Mouse (Mus musculus) embryo, embryonic 10.5 days (tissue): ENCODE measurements around the gene Pdzd9.
"Not testable (repeated sequence)": the region's sequence is repeated elsewhere in the genome, so short reads cannot be mapped to it uniquely, and the experiment has no call there.

Experiments
- DNase-seq: peaks from one replicate; pipeline ENCODE4 v3.0.0-alpha.2; 2015; ENCODE audit warnings: low spot score

Gene Pdzd9

DNA sequence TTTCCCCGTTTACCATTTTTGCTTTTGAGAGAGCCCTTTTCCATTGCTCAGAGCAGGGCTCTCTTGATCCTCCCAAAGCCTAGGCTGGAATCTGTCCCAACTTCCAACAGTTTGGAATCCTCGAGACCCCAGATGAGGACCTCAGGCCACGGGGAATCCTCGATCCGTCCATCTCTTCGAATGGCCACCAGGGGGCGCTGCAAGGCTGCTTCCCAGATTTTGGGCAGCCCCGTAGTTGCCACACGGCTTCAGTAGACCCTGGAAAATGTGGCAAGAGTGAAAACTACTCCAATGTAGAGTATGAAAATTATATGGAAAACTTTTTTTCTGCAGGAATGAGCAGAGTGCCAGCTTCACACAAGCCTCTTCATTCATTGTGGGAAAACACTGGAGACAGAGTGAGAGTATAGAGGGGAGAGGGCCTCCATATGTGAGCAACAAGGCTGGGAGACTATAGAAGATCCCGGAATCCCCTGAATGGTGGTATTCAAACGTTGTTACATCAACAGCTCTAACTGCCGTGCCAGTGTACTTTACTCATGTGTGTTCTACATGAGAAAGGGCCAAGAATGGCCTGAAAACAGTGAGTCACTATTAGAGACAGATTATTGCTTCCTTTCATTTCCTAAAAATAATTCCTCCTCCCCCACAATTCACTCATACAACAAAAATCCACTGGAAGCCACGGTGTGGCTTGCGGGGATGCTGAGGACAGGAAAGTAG is at the start of gene Pdzd9:
Gene Pdzd9 (minus strand): TSS at position 191 of the 723 bp plus-strand sequence.
- peak; percentile 86 for DNase-seq

DNA sequence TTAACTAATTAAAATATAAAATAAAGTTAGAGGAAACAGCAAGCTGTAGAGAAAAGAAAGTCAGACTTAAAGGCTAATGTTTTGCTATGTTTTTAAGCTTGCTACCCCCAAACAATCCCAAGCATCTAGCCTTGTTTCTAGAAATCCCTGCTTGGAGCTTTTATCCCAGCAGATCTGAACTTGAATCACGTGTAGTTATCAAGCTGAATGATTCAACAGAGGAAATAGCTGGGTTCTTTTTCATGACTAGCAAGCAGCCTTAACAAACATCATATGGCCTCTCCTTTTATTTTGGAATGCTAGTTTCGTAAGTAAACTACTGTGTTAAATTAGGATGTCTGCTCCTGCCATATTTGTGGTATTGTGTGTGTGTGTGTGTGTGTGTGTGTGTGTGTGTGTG is 47.1 kb upstream of the Pdzd9 start:
- DNase-seq: no peak

DNA sequence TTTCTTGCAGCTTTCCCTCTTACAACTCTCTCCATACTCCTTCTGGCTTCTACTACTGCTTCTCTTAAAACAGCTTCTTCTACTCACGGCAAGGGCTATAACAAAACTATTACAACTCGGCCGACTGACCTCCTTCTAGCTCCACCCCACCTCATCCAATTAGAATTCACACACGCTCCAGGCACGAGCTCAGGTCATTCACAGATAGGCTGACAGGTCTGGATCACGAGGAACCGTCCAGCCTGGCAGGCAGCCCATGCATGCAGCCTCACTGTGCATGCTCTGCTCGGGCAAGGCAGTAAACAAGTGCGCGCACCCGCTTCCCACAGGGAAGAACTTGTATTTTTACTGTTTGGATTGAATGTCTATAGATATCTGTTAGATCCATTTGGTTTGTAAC is 43.8 kb upstream of the Pdzd9 start:
- not testable (repeated sequence) for DNase-seq

DNA sequence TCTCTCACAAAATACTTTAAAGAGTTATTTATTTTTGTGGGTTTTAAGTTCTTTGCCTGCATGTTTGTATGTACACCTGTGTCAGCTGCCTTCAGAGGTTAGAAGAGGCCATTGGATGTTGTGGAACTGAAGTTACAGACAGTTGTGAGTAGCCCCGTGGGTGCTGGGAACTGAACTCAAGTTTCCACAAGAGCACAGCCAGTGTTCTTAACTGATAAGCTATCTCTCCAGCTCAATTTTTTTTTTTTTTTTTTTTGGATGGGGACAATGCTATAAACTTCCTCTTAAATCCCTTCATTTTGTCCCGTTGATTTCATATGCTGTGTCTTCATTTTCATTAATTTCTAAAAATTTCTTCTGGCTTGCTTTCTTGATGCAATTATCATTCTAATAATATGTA is 43.1 kb upstream of the Pdzd9 start:
- no peak for DNase-seq

DNA sequence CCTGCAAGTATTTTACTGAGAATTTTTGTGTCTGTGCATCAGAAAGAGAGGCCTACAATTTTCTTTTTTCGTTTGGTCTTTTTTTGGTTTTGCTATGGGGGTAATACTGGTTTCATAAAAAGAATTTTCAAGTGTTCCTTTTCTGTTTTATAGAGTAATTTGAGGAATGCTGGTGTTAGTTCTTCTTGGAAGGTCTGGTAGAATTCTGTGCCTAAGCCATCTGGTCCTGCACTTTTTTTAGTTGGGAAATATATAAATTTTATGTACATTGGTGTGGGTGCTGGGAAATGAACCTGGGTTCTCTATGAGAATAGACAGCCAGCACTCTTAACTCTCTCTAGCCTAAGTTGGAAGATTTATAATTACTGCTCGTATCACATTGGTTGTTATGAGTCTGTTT is 41.9 kb upstream of the Pdzd9 start:
- no peak for DNase-seq

DNA sequence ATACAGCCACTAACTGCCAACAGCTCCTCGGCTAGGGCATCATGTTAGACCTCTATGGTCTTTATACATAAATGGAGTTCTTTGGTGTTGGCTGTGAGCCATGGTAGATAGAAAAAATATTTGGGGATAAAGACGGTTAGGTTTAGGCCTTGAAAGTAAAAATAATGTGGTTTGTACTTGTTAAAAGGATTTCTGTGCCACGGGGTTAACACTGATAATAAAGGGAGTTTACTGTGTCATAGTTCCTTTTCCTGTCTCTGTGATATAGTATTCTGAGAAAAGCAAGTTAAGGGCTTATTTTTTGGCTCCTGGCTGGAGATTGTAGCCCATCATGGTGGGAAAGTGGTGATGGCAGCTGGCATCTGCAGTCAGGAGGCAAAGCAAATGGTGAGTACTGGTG is 33.7 kb upstream of the Pdzd9 start:
- no peak for DNase-seq

DNA sequence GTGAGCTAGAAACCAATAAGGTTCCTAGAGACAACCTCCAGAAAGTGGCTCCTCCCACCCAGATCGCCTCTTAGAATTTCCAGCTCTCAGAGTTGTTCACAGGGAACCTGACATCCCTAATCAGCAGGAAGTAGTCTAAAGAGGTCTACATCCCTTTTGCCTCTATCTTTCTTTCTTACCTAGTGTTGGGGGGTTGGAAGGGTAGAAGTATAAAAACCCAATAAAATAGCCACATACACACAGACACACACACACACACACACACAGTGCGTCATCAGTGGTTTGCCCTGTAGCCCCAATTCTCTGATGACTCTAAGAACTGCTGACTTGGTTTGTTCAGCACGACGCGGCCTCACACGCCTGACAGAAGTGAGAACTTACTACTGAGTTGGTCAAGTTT is 29.4 kb upstream of the Pdzd9 start:
- no peak for DNase-seq

DNA sequence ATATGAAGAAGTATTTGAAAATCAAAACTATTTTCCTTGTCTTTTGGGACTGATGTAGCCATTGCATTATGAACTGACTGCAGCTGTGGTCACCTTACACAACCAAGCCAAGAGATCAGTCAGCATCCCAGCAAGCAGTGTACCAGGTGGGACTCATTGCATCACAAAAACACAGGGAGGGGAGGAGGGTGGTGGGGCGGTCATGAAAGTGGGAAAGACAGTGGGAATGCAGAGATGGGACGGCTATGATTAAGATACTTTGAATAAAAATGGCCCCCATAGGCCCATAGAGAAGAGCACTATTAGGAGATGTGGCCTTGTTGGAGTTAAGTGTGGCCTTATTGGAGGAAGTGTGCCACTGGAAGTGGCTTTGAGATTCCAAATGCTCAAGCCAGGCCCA is 26.2 kb upstream of the Pdzd9 start:
- DNase-seq: no peak

DNA sequence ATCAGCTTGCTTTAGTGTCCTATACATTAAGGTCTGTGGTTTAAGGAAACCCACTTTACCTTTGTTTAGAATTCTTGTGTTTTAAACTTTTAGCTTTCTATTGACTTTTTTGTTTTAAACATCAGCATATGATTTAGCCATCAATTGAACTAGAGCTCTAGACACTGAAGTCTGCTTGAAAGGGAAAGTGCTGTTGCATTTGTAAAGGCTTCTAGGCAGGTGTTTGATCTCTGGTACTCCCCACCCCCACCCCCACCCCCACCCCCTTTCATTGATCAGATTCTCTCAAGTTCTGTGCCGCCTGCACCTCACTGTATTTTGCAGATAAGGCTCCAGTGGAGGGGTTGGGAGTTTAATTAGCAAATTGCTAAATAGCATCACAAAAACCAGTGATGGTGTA is 25.5 kb upstream of the Pdzd9 start:
- DNase-seq: no peak

DNA sequence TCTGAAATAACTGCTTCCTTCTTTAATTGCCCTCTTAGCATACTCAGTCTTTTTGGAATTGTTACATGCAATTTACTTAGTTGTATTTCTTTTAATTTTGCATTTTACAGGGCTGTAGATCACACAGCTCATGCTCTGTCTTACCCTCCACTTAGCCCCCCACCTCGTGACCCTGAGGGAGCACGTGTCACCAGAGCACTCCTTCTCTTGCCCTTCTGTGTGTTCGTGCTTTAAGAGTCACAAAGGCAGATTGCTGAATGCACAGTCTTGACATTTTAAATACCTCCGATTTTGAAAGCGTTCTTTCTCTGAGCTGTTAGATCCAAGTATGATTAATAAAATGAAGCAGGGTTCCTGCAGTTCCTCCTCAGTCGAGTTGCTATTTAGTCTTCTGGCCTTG is 25.1 kb upstream of the Pdzd9 start:
- peak; percentile 5 for DNase-seq

DNA sequence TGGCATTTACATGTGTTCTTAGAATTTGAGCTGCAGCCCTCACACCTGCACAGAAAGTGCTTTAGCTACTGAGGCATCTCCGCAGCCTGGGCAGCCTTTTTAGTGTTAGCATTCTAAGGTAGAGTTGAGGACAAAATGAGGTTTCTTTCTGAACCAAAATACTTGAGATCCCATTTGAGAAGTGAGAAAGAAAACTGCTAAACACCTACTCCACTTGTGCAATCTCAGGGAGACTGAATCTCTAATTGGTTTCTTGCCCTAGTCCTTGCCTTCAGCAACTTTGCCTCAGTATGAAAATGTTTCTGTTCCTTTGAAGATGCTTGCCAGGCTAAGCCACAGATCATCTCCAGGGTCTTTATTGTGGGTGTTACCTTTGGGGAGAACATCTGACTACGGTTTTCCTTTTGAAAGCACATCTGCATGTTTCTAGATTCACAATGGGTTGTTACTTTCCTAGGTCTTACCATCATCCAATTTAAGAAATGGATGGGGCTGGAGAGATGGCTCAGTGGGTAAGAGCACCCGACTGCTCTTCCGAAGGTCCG is 23.8 kb upstream of the Pdzd9 start:
- DNase-seq: no peak

DNA sequence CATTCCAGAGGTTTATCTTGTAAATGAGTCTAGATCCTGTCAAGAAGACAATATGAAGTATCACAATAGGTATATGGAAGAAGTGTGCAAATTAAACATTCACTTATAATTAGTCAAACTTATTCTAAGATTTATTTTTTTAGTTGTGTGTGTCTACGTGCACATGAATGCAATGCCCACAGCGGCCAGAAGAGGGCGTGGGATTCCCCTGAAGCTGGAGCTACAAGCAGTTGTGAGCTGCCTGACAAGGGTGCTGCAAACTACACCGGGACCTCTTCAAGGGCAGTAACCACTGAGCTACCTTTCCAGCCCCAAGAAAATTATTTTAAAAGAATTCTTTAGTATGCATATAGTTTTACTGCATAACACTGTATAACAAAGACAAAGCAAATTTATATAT is 20.5 kb upstream of the Pdzd9 start:
- DNase-seq: peak; percentile 19

DNA sequence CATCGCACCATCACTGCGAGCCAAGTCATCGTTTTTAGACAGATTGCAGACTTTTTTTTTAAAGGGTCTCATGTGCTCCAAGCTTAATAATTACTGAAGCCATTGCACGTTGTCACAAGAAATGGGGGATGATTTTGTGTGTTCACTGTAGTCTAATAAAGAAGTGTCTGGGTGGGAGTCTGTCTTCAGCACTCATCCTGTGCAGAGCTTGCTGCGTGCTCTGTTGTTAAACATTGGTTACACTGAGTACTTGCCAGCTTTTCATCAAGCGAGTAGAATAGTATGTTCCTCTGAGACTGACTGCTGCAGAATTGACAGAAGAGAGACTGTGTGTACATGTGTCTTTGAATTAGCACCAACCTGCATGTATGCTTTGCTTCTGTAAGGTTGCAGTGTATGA is 15.1 kb upstream of the Pdzd9 start:
- no peak for DNase-seq

DNA sequence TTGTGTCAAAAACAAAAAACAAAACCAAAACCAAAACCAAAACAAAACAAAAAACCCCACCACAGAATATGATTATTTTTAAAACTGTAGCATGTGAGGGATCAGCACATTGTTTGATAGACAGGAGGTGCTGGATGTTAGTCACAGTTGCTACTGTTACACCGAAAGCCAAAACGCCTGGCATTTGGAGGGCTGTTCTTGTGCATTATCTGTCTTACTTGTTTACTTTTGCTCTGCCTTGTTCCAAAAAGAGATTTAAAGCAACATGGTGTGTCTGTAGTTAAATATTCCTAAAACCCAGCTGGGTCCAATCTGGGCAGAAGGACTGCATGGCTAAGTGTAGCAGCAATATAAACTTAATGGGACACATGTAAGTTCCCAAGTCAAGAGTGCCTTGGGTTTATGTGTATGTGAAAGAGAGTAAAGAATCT is 14.6 kb upstream of the Pdzd9 start:
- no peak for DNase-seq

DNA sequence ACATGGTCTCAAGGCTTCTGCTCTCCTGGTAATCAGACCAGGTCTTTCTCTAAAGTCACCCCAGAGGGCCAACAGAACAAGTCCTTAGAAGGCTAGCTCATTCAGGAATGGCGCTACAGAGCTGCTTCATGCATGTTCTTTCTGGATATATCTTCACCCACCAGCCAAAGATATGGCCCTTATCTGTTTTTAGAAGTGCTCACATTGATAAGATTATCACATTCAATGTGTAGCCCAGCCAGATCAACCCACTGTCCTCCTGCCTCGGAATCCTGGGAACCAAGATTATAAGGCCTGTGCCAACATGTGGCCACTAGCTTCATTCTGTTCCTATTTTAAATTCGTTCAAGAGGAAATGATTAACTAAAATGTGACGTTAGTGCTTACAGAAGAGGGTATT is 11.9 kb upstream of the Pdzd9 start:
- no peak for DNase-seq

DNA sequence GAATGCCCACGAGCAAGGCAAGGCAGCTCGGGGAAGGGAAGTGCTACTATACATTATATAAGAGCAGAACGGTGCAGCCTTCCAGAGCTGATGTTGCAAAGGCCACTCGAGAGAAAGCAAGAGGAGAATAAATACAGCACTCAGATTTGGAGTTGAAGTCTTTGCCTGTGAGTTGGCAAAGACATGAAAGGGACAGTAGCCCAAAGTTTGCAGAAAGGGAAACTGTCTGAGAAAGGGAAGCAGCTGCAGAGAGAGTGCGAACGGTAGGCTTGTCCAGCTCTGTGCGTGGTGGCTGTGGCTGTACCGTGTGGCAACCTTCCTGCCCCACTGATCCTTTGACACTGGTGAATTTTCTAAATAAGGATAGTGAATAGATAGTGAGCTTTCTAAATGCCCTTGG is 8.9 kb upstream of the Pdzd9 start:
- DNase-seq: peak; percentile 3

DNA sequence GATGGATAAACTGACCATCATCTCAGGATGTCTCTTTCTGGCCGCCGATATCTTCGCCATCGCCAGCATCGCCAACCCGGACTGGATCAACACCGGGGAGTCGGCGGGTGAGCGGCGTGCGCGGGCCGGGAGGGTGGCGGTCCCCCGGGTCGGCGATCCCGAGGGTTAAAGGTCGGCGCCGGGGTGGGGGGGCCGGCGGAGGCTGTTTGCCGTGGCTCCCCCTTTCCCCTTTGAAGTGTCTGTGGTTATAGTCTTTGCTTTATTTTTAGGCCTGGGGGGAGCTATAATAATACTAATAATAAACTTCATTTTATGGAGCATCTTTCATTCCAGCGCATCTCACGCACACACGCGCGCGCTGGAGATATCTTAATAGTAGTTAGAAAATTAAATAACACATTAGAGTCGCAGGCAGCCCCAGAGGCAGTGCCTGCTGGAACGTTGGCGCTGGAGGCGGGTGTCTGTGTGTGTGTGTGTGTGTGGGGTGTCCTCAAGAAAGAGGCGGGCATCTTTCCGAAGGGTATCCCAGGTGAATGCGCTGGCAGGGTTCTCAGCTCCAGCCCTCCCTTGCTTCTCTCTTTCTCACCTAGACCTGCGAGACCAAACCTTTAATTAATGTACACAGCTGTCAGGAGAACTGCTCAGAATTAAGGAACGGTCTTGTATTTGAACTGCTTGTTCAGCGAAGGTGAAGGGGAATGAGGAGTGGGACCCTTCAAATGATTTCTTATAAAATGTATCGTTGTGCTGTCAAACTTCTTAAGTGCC is 7.8 kb upstream of the Pdzd9 start:
- DNase-seq: peak; percentile 51

DNA sequence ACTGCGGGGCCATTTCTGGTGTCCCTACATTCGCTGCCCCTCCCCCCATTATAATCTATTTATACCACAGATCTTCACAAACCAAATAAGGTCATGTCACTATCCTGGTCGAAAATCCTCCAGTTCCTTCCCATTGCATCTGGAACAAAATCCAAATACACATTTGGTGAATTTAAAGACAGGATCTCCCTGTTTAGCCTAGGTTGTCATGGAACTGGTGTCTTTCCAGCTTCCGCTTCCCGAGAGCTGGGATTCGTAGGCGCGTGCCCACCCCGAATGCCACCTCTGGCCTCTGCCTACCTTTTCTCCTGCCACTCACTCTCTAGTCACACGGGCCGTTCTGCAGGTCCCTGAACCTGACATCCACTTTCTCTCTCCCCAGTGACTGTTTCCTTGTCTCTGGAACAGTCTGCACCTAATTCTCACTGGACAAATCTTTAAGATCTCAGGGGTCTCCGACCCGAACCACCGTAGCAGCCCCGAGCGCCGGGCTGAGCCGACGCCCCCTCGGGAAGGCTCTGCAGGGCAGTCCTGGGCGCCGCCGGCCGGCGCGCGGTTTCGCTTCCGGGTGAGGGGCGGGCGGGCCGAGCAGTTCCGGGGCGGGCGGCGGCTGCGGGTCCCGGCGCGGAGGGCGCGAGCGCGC is 7.0 kb upstream of the Pdzd9 start, which contains the start of gene Mosmo:
Gene Mosmo (plus strand): TSS at position 618 of the 643 bp plus-strand sequence.
- peak; percentile 82 for DNase-seq

DNA sequence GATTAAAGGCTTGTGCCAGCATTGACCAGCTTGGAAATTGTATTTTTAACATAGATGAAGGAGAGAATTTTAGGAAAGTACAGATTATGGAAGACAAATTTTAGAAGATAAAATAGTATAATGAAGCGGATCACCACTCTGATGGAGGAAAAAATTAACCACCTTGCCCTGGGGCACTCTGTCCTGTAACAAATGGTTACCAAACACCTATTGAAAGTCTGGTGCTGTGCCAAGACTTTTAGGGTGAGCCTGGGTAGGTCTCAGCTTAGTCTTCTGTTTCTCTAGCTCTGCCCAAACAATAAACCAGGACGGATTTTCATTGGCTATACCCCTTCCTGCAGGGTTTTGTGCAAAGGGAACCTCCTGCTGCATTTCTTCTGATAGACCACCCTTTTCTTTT is 1.1 kb upstream of the Pdzd9 start:
- no peak for DNase-seq

DNA sequence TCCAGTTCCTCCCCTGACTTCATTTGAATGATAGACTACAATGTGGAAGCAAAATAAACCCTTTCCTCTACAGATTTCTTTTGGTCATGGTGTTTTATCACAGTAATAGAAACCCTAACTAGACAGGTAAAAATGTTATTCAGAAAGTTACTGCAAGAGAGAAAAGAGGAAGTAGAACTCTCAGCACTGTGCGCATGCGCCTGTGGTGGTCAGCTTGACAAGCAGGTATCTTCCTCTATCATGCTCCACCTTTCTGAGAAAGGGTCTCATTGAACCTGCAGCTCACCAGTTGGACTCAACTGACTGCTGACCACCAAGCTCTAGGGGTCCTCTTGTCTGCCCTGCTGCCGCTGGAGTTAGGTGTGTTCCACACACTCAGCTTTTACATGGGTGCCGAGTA is 8.1 kb downstream of the Pdzd9 start:
- DNase-seq: no peak

DNA sequence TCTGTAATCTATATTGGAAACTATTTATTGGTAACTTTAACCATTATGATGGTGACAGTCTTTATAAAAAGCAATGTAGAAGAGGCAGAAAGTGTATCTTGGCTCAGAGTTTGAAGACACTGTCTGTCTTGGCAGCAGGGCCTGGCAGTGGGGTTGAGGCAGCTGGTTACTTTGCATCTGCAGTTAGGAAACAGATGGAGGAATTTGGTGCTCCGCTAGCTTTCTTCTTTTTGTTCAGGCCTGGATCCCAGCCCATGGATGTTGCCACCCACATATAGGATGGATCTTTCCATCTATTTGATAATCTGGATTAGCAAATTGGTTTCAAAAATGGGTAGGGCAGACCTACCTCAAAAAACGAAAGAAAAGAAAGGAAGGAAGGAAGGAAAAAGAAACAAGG is 22.3 kb downstream of the Pdzd9 start:
- DNase-seq: no peak

DNA sequence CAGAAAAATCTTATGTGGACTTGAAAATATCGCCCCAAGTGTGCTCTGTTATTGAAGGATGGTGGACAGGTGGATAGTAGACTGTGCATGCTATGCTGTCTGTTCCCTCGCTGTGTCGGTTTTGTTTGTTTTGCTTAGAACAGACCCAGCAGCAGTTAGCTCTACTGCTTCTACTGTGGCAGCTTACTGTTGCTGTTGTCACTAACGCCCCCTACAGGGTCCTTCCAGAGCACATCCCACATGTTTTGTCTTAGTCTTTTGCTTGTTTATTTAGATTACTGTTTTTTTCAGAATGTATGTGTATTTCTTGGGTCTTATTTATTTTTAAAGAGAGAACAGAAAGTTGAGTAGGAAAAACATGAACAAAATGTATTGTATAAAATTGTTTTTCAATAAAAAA is 26.9 kb downstream of the Pdzd9 start:
- DNase-seq: peak; percentile 8

DNA sequence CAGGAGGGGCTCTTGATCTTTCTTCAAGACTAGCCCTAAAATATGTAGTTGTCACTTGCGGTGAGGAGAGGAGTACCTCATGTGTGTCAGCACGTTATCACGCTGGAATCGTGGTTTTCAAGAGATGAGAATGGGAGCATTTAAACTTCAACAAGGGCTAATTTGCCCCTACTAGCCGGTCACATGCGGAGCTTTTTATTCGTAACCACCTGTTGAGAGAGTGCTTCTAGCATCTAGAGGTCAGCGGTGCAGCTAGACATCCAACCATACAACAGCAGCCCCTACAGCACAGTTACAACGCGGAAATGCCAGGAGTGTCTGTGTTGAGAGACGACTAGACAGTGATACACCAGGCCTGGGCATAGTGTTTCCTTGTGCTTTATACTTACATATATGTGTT is 34.3 kb downstream of the Pdzd9 start:
- peak; percentile 52 for DNase-seq
